Mouse (Mus musculus) neural tube, embryonic 15.5 days (tissue): ENCODE data around the gene Tas1r3. TPM values are rescaled to one million over a fixed set of nuclear protein-coding genes. Genes with fewer than 3 reads are reported as not detected.

Experiments
- ATAC-seq: fragments of 200-750 bp; cut with Nextera tagmentation; 2 replicates; pipeline ENCODE4 v1.8.0; 2017; ENCODE audit warnings: mild to moderate bottlenecking, moderate TSS enrichment, moderate library complexity; ENCODE audit not compliant: low FRiP score
- H3K27ac ChIP-seq: fragments of 300-500 bp; sonication (generic); replicated peaks from 2 replicates; pipeline ENCODE4 v1.5.1; 2015; ENCODE audit warnings: mild to moderate bottlenecking, inconsistent platforms
- H3K27me3 ChIP-seq: fragments of 300-500 bp; sonication (generic); replicated peaks from 2 replicates; pipeline ENCODE4 v1.6.1; 2015; ENCODE audit warnings: inconsistent platforms
- H3K36me3 ChIP-seq: fragments of 300-500 bp; sonication (generic); 2 replicates; pipeline ENCODE4 v1.6.1; 2015; ENCODE audit warnings: inconsistent platforms
- H3K4me1 ChIP-seq: fragments of 300-500 bp; sonication (generic); 2 replicates; pipeline ENCODE4 v1.6.1; 2015; ENCODE audit warnings: inconsistent platforms
- H3K4me2 ChIP-seq: fragments of 300-500 bp; sonication (generic); 2 replicates; pipeline ENCODE4 v1.6.1; 2015; ENCODE audit warnings: inconsistent platforms, mild to moderate bottlenecking, moderate library complexity
- H3K4me3 ChIP-seq: fragments of 300-500 bp; sonication (generic); replicated peaks from 2 replicates; pipeline ENCODE4 v1.5.1; 2015; ENCODE audit warnings: mild to moderate bottlenecking, inconsistent platforms
- H3K9ac ChIP-seq: fragments of 300-500 bp; sonication (generic); replicated peaks from 2 replicates; pipeline ENCODE4 v1.6.1; 2015; ENCODE audit warnings: mild to moderate bottlenecking, inconsistent platforms
- H3K9me3 ChIP-seq: fragments of 300-500 bp; sonication (generic); replicated peaks from 2 replicates; pipeline ENCODE4 v1.6.1; 2016; ENCODE audit warnings: inconsistent platforms
- WGBS: fragments of 180-500 bp; shearing (Covaris S2); methylation state at CpG from one replicate; pipeline ENCODE4 v1.1.7; 2015; ENCODE audit warnings: mixed read lengths; 5-methylcytosine and 5-hydroxymethylcytosine counted together
- polyA plus RNA-seq: library from polyadenylated mRNA; unstranded; fragments of >200 nt; fragmentation: Nextera tagmentation; extraction: Ambion mirVana; gene quantifications from 2 replicates; pipeline ENCODE4 v1.2.1, GENCODE M21; 2015

Tas1r3 gene
- polyA plus RNA-seq: 0.36 and 0.46 TPM in 2 replicates

DNA sequence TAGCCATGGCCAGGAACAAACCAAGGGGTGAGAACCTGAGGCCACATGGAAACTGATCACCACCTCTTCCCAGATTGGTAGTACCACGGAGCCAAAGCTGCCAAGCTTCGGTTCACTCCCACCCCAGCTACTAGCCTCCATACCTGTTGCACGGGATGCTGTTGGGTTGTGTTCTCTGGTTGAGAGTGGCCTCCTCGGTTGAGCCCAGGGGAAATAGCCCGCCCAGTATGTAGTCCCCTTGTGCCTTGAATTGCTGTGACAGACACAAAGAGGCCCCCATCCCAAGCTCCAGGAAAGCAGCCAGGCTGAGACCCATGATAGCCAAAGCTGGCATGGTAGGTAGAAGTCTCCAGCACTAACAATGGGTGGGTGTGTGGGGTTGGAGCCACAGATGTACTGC, at the start of gene Tas1r3:
Tas1r3 (minus strand) TSS at position 362 of the 400 bp plus-strand sequence.
- no peaks in the 10 kb centered on the region for H3K27me3 ChIP-seq
- H3K27ac ChIP-seq: no peak within 1 kb of the TSS
- H3K4me2 ChIP-seq: no peak within 1 kb of the TSS
- peaks cover 2% of the 10 kb centered on the region for H3K4me1 ChIP-seq
- H3K9ac ChIP-seq: no peak within 1 kb of the TSS
- H3K36me3 ChIP-seq: peaks cover 66% of the 10 kb centered on the region
- H3K4me3 ChIP-seq: no peak within 1 kb of the TSS
- 81% methylated on average over 5 of the region's 5 CpGs for WGBS
- no peaks in the 10 kb centered on the region for H3K9me3 ChIP-seq
- no peak for ATAC-seq

DNA sequence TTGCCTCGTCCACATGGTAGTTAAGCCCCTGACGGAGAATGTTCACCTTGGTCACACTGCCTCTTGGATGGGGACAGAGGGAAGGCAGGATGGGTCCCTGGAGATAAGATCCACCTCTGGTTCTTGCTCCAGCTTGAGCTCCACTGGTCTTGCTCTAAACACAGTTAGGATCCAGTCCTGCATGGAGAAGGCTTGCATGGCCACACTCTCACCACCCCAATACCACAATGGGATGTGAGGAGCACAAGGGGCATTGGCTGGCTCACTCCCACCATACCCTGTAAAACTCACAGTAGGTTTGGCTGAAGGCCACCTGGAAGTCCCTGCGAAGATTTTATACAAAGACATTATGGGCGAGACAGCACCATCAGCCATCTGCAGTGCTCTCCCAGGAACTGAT, 45.6 kb upstream of the Tas1r3 start:
- WGBS: 92% methylated on average over 4 of the region's 4 CpGs
- Histone ChIP-seq H3K9ac (no peak overlapping the region), H3K4me1 (no peaks in the 10 kb centered on the region), H3K4me2 (no peak overlapping the region), H3K9me3 (no peaks in the 10 kb centered on the region), H3K4me3 (no peak overlapping the region), H3K36me3 (peaks cover 45% of the 10 kb centered on the region), H3K27ac (no peak overlapping the region), H3K27me3 (no peaks in the 10 kb centered on the region)
- ATAC-seq: no peak

DNA sequence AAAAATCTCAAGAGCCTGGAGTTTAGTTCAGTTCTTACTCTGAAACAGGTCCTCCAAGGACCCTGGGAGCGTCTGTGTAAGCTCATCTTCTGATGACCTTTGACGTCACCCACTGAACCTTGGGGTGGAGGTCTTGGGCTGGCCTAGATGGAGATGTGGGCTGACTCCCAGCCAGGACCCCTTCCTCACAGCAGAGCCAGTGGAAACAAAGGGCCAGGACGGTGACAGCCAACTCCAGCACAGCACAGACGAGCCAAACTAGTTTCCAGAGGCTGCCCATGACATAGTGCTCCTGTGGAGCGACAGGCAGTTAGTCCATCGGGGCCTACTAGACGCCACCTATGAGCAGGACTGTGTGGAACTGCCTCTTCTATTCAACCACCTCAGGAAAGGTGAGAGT, 45.1 kb upstream of the Tas1r3 start:
- no peak overlapping the region for H3K9ac ChIP-seq
- WGBS: 75% methylated on average over 7 of the region's 7 CpGs
- H3K9me3 ChIP-seq: no peaks in the 10 kb centered on the region
- no peaks in the 10 kb centered on the region for H3K27me3 ChIP-seq
- no peak overlapping the region for H3K4me2 ChIP-seq
- peaks cover 49% of the 10 kb centered on the region for H3K36me3 ChIP-seq
- no peak for ATAC-seq
- H3K4me1 ChIP-seq: no peaks in the 10 kb centered on the region
- H3K4me3 ChIP-seq: no peak overlapping the region
- H3K27ac ChIP-seq: no peak overlapping the region

DNA sequence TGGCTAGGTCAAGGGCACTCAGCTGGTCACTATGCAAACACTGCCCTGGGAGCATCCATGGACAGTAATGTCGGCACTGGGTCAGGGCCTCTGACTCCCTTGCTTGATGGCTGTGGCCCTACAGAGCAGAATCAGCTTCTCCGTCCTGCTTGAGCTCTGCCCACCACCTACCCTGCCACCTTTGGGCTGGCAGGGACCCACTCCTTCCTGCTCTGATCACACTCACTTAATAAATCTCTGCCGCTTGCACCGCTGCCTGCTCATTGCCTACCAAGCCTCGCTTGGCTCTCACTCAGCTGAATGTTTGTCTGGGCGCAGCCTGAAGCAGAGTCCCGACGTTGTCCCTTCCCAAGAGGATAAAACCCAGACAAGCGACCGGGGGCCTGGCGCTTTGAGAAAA, 43.8 kb upstream of the Tas1r3 start:
- Histone ChIP-seq H3K9ac (no peak overlapping the region), H3K4me2 (no peak overlapping the region), H3K36me3 (peaks cover 62% of the 10 kb centered on the region), H3K27me3 (no peaks in the 10 kb centered on the region), H3K4me1 (no peaks in the 10 kb centered on the region), H3K9me3 (no peaks in the 10 kb centered on the region), H3K27ac (no peak overlapping the region), H3K4me3 (no peak overlapping the region)
- WGBS: 85% methylated on average over 11 of the region's 11 CpGs
- no peak for ATAC-seq

DNA sequence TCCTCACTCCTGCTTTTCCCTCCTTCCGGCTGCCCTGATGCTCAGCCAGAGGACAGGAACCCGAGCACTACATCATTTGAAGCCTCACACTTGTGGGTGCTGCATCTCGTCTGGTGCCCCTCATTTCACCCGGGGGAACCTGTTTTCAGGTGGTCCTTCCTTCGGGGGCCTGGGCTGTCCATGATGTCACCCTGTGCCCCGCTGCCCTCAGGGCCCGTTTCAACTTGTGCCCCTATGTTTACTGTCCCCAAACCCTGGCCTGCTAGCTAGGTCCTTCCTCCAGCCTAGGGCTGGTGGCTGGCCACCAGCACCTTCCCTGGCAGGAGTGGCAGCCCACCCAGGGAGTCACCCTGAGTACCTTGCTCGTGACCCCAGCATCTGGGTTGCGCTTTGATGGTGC, 43.0 kb upstream of the Tas1r3 start:
- no peaks in the 10 kb centered on the region for H3K27me3 ChIP-seq
- H3K4me2 ChIP-seq: no peak overlapping the region
- H3K36me3 ChIP-seq: peaks cover 71% of the 10 kb centered on the region
- no peak overlapping the region for H3K9ac ChIP-seq
- ATAC-seq: no peak
- H3K4me1 ChIP-seq: no peaks in the 10 kb centered on the region
- whole genome bisulfite sequencing: 87% methylated on average over 9 of the region's 9 CpGs
- H3K9me3 ChIP-seq: no peaks in the 10 kb centered on the region
- no peak overlapping the region for H3K27ac ChIP-seq
- H3K4me3 ChIP-seq: no peak overlapping the region

DNA sequence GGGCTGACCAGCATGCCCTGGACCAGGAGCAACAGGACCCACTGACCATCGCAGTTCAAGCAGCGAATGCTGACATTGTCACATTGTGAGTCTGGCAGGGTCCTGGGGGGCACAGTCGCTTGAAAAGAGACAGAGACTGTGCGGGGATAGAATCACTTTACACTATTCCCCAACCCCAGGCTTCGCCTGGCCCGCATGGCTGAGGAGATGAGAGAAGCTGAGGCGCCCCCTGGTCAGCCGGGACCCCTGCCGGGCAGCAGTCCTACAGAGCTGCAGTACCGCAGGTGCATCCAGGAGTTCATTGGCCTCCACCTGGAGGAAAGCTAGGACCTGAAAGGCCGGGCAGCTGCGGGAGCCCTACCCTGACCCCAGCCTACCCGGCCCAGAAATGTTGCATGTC, 42.5 kb upstream of the Tas1r3 start:
- 86% methylated on average over 13 of the region's 13 CpGs for WGBS
- ATAC-seq: no peak
- Histone ChIP-seq H3K4me3 (no peak overlapping the region), H3K9ac (no peak overlapping the region), H3K27ac (no peak overlapping the region), H3K4me2 (no peak overlapping the region), H3K9me3 (no peaks in the 10 kb centered on the region), H3K4me1 (no peaks in the 10 kb centered on the region), H3K36me3 (peaks cover 76% of the 10 kb centered on the region), H3K27me3 (no peaks in the 10 kb centered on the region)

DNA sequence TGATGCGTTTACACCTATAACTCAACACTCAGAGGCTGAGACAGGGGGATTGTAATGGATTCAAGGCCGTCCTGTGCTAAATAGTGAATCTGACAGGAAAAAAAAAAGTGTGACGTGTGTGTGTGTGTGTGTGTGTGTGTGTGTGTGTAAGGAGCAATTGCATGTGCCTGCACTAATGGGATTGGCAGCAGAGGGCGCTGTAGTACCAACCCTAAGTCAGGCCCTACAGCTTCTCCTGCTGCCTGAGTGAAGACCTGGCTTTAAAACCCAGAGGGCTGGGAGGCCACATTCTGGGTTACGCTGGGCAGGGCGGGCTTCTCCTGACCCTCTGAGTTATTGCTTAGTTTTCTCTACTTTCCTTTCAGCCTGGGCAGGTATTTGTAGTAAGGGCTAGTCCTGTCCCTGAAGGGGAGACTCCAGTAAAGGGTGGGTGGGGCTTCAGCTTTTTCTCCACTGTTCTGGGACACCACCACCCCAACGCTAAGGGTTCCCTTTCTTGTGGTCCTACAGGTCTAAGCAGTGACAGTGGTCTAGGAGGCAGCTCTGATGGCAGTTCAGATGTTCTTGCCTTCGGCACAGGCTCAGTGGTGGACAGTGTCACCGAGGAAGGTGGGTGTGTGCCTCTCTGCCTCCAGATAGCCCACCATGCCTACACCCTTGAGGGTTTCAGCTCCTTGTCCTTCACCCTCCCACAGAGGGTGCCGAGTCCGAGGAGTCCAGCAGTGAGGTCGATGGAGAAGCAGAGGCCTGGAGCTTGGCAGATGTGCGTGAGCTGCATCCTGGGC, 41.3 kb upstream of the Tas1r3 start:
- H3K36me3 ChIP-seq: peaks cover 87% of the 10 kb centered on the region
- no peak overlapping the region for H3K4me2 ChIP-seq
- H3K4me1 ChIP-seq: no peaks in the 10 kb centered on the region
- H3K9ac ChIP-seq: no peak overlapping the region
- no peak overlapping the region for H3K27ac ChIP-seq
- no peak overlapping the region for H3K4me3 ChIP-seq
- ATAC-seq: no peak; the same call in 1 of the 2 replicates
- no peaks in the 10 kb centered on the region for H3K27me3 ChIP-seq
- H3K9me3 ChIP-seq: no peaks in the 10 kb centered on the region
- WGBS: 93% methylated on average over 13 of the region's 13 CpGs

DNA sequence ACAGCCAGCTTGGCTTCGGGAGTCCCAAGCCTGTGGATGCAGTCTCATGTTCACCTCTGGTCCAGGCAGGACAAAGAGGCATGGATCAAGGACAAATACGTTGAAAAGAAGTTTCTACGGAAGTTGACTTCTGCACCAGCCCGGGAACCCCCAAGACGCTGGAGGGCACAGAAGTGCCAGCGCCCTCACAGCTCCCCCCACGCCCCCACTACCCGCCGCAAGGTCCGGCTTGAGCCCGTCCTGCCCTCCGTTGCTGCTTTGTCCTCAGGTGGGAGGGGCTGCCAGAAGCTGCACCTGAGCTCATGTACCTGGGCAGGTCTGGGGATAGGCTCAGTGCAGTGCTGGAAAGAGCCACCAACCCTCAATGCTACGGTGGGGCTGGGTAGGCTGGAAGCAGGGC, 40.1 kb upstream of the Tas1r3 start:
- H3K4me2 ChIP-seq: no peak overlapping the region
- 94% methylated on average over 13 of the region's 13 CpGs for WGBS

DNA sequence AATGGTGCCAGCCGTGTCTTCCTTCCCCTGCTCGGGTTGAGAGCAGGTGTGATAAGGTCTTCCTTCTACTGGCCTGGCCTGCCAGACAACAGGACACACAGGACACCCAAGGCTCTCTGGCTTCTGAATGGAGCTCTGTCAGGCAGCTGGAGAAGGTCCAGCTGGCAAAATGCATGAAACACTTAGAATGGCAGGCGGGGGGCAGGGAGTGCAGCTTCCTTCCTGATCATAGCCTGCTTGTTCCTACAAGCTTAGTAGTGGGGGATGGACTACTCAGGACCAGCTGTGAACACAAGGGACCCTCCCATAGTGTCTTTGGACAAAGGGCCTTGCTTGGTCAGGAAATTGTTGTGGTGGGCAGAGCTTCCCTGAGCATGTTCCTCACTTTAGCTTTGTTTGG, 38.0 kb upstream of the Tas1r3 start:
- 0 out of 2 replicates have a peak overlapping the region, but pooled peaks have one; percentile 9 for H3K27ac ChIP-seq
- 75% methylated on average over 3 of the region's 3 CpGs for WGBS

More for the DNA sequence above, 40.1 kb upstream of the Tas1r3 start:
- Histone ChIP-seq H3K4me1 (no peaks in the 10 kb centered on the region), H3K9ac (no peak overlapping the region), H3K27ac (no peak overlapping the region), H3K36me3 (peaks cover 99% of the 10 kb centered on the region), H3K4me3 (no peak overlapping the region), H3K9me3 (no peaks in the 10 kb centered on the region), H3K27me3 (no peaks in the 10 kb centered on the region)
- ATAC-seq: no peak

DNA sequence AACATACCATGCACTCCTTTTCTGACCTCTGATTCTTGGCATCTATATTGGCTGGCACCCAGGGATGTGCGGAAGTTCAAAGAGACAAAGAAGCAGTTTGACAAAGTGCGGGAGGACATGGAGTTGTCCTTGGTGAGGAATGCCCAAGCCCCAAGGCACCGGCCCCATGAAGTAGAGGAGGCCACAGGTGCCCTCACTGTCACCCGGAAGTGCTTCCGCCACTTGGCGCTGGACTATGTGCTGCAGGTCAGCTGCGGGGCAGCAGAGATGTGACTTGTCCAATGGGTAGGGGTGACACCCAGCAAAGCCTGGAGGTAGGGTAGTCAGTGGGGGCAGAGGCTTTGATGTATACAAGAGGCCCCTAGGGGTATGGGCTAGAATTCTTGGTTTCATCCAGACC, 36.2 kb upstream of the Tas1r3 start:
- no peak for ATAC-seq
- H3K4me3 ChIP-seq: no peak overlapping the region
- no peak overlapping the region for H3K4me2 ChIP-seq
- H3K27me3 ChIP-seq: no peaks in the 10 kb centered on the region
- H3K27ac ChIP-seq: no peak overlapping the region
- 96% methylated on average over 7 of the region's 7 CpGs for WGBS
- peaks cover 77% of the 10 kb centered on the region for H3K36me3 ChIP-seq
- H3K9ac ChIP-seq: no peak overlapping the region
- no peaks in the 10 kb centered on the region for H3K9me3 ChIP-seq
- peaks cover 18% of the 10 kb centered on the region for H3K4me1 ChIP-seq

More for the DNA sequence above, 38.0 kb upstream of the Tas1r3 start:
- no peak overlapping the region for H3K9ac ChIP-seq
- no peaks in the 10 kb centered on the region for H3K4me1 ChIP-seq
- ATAC-seq: 0 out of 2 replicates have a peak, but pooled peaks have one; percentile 25
- H3K4me2 ChIP-seq: no peak overlapping the region
- H3K36me3 ChIP-seq: peaks cover 93% of the 10 kb centered on the region
- H3K27me3 ChIP-seq: no peaks in the 10 kb centered on the region
- no peaks in the 10 kb centered on the region for H3K9me3 ChIP-seq
- no peak overlapping the region for H3K4me3 ChIP-seq

DNA sequence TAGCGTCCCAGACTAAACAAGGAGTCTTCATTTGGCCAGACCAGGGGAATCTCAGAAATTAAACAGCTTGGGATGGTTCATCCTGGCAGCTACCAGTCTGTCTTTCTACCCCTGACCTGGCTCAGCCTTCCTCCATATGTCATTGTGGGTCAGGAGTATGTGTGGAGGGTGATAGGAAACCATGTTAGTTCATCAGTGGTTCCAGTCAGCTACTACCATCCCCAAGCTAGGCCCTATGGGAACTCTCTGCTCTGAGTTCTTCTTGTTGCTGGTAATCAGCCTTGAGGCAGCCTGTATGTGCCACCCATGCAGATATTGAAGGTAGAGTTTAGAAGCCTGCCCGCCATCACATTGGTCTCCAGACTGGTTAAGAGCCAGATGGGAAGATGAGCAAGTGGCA, 35.2 kb upstream of the Tas1r3 start:
- Histone ChIP-seq H3K9ac (no peak overlapping the region), H3K9me3 (no peaks in the 10 kb centered on the region), H3K27ac (no peak overlapping the region), H3K4me1 (peaks cover 28% of the 10 kb centered on the region), H3K27me3 (no peaks in the 10 kb centered on the region), H3K4me2 (no peak overlapping the region), H3K4me3 (no peak overlapping the region), H3K36me3 (peaks cover 67% of the 10 kb centered on the region)
- ATAC-seq: no peak
- 98% methylated on average over 2 of the region's 2 CpGs for WGBS

DNA sequence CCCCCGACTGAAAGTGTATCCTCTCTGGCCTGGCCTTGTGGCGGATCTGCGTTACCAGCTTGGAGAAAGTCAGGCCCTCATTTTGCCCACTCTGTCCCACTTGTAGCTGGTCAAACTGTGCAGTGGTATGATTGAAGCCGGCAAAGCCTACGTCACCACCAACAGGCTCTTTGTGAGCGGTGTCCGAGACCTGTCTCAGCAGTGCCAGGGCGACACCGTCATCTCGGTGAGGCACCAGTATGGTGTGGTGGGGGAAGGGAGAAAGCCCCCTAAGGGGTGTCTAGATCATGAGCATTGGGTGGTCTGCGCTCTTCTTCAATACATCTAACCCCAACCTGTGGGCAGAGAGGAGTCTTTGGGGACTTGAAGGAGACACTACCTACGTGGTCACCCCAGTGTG, 33.3 kb upstream of the Tas1r3 start:
- no peak for ATAC-seq
- Histone ChIP-seq H3K27me3 (no peaks in the 10 kb centered on the region), H3K36me3 (peaks cover 48% of the 10 kb centered on the region), H3K4me2 (no peak overlapping the region), H3K9ac (no peak overlapping the region), H3K4me1 (peaks cover 36% of the 10 kb centered on the region), H3K27ac (no peak overlapping the region), H3K4me3 (no peak overlapping the region), H3K9me3 (no peaks in the 10 kb centered on the region)
- 96% methylated on average over 12 of the region's 12 CpGs for WGBS
